10 mouse cellular contexts compared by ENCODE assay signal in the genomic region with DNA sequence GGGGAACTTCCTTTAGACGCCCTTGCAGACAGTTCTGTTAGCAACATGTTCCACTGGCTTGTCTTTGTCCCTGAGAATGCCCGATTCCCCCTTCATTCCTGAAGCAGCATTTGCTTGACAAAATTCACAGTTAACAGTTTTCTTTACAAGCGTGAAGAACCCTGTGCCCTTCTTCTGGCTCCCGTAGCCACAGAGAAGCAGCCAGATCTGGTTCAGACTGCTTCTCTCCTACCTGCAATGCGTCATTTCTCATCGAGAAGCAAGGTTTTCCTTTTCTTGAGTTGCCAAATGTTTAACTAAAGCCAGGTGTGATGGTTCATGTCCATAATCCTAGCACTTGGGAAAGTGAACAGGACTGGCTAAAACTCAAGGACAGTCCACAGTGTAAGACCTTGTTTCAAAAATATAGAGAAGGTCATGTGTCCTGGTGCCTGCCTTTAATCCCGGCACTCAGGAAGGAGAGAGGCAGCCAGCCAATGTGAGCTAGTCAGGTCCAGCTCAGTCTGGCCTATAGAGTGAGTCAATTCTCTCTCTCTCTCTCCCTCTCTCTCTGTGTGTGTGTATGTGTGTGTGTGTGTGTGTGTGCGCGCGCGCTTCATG. TPM values are rescaled to one million over a fixed set of nuclear protein-coding genes. Genes with fewer than 3 reads are reported as not detected.
A peak's percentile ranks its signal among the peaks of the same experiment; 100 is the strongest.
DNase-seq lines count a peak whose midpoint lies in the region; ATAC-seq and TF ChIP-seq lines count a peak whose summit lies in the region.
"Had no signal": no experiment of that assay in that cellular context is flagged by ENCODE, and none has a peak within 500 bp of the region (broad histone marks: within the 10 kb centered on the region; RNA-seq: fewer than 3 reads in every experiment).

No protein-coding gene starts in this region.

- DNase-seq in heart, postnatal 36 days = no peak
- peak; percentile 42 for DNase-seq in adrenal gland, adult 8-10 months
- DNase-seq in brain, embryonic 14.5 days (ENCODE audit: low read depth) = peak; percentile 8
- DNase-seq in kidney, adult 8-10 months = peak; percentile 49 to 61
- no peak for DNase-seq in urinary bladder, adult 2 months (ENCODE audit: low spot score)
- DNase-seq in right cerebral cortex, postnatal 4 days = no peak
- DNase-seq: lung, adult 18-20 months had no signal

- intact Hi-C loops in heart, postnatal 36 days (cut with DNase I) = no loop called here

- 0 out of 2 replicates have a peak, but pooled peaks cover 3% of the 10 kb centered on the region for H3K36me3 ChIP-seq in heart, embryonic 13.5 days
- H3K36me3 ChIP-seq: limb, embryonic 10.5 days; midbrain, embryonic 15.5 days had no signal

- H3K4me1 ChIP-seq in heart, embryonic 13.5 days = peaks cover 28% of the 10 kb centered on the region

- ATAC-seq in heart, embryonic 13.5 days (ENCODE audit: extremely low read depth, insufficient number of reproducible peaks, low FRiP score, low TSS enrichment) = no peak
- ATAC-seq: midbrain, embryonic 15.5 days had no signal

- H3K27ac ChIP-seq in heart, embryonic 13.5 days (replicated peaks) = peak overlapping the region; percentile 53
- H3K27ac ChIP-seq: limb, embryonic 10.5 days; midbrain, embryonic 15.5 days had no signal

- H3K4me3 ChIP-seq in heart, embryonic 13.5 days = no peak overlapping the region
- H3K4me3 ChIP-seq: limb, embryonic 10.5 days; midbrain, embryonic 15.5 days had no signal

- no peak for TF ChIP-seq POLR2A in brain, embryonic 14.5 days (IDR thresholded peaks at IDR 0.05; ENCODE audit: borderline replicate concordance, extremely low read depth, insufficient read depth, insufficient read length, poor library complexity, severe bottlenecking)

- H3K9me3 ChIP-seq in heart, embryonic 13.5 days = no peaks in the 10 kb centered on the region
- H3K9me3 ChIP-seq: limb, embryonic 10.5 days; midbrain, embryonic 15.5 days had no signal

- H3K27me3 ChIP-seq in heart, embryonic 13.5 days (replicated peaks) = no peaks in the 10 kb centered on the region
- H3K27me3 ChIP-seq: midbrain, embryonic 15.5 days had no signal

- TF ChIP-seq CTCF in brain, embryonic 14.5 days (IDR thresholded peaks at IDR 0.05; ENCODE audit: borderline replicate concordance, extremely low read depth, insufficient read depth, insufficient read length) = no peak

- H3K9ac ChIP-seq in heart, embryonic 13.5 days = no peak overlapping the region
- H3K9ac ChIP-seq: midbrain, embryonic 15.5 days had no signal

- H3K4me2 ChIP-seq in heart, embryonic 13.5 days = no peak overlapping the region
- H3K4me2 ChIP-seq: midbrain, embryonic 15.5 days had no signal

- WGBS in heart, embryonic 13.5 days = 79% methylated on average over 11 of the region's 11 CpGs

RNA-seq across cellular contexts. Expression of a gene that starts 3.2 kb away (rescaled TPM):
- polyA plus RNA-seq in heart, embryonic 13.5 days (2015; fragmentation: Nextera tagmentation; extraction: Ambion mirVana) = 9.4 and 11.5 TPM in 2 replicates
- total RNA-seq in heart, postnatal 36 days (2021) = 1 to 10 TPM; 1.5 to 4.4 TPM
- total RNA-seq in adrenal gland, adult 8-10 months (2022) = 10 to 100 TPM; 38.5 to 62.4 (median 55.9) TPM
- polyA plus RNA-seq in brain, embryonic 14.5 days (2012; rRNA removed) = 148 and 202 TPM in 2 replicates
- 15.0 and 17.8 TPM in 2 replicates for polyA plus RNA-seq in urinary bladder, adult 2 months (2012; rRNA removed)

RNA-seq across cellular contexts. Expression of a gene that starts 3.4 kb away (rescaled TPM):
- 5.6 and 5.8 TPM in 2 replicates for polyA plus RNA-seq in heart, embryonic 13.5 days (2015; fragmentation: Nextera tagmentation; extraction: Ambion mirVana)
- total RNA-seq in heart, postnatal 36 days (2021) = 10 to 100 TPM; 16.0 to 16.2 TPM
- total RNA-seq in adrenal gland, adult 8-10 months (2022) = 10 to 100 TPM; 21.7 to 24.3 (median 22.7) TPM
- 12.6 and 14.9 TPM in 2 replicates for polyA plus RNA-seq in brain, embryonic 14.5 days (2012; rRNA removed)
- 8.0 and 11.7 TPM in 2 replicates for polyA plus RNA-seq in urinary bladder, adult 2 months (2012; rRNA removed)

RNA-seq across cellular contexts. Expression of a gene that starts 53.9 kb away (rescaled TPM):
- polyA plus RNA-seq in heart, embryonic 13.5 days (2015; fragmentation: Nextera tagmentation; extraction: Ambion mirVana) = 31.2 and 32.9 TPM in 2 replicates
- total RNA-seq in heart, postnatal 36 days (2021) = 10 to 100 TPM; 48.2 to 50.1 TPM
- 100 to 1,000 TPM in 3 of 4 experiments, 10 to 100 TPM in 1; 86.6 to 128 (median 111) TPM for total RNA-seq in adrenal gland, adult 8-10 months (2022)
- 72.7 and 75.2 TPM in 2 replicates for polyA plus RNA-seq in brain, embryonic 14.5 days (2012; rRNA removed)
- polyA plus RNA-seq in urinary bladder, adult 2 months (2012; rRNA removed) = 91.7 and 94.4 TPM in 2 replicates

Comparison
In these comparisons a context has a peak if more than half of its experiments do, and no peak if none do; other contexts are left out.
1. DNase-seq: peak in adrenal gland, adult 8-10 months (single experiment), brain, embryonic 14.5 days (single experiment) and kidney, adult 8-10 months (2 of 2); none in heart, postnatal 36 days (0 of 2), urinary bladder, adult 2 months (single experiment) and right cerebral cortex, postnatal 4 days (single experiment).